In genomic region chr2:57982248-57982647, GRCm38 (mm10) we compare ENCODE assay signal across 25 mouse cellular contexts. TPM values are rescaled to one million over a fixed set of nuclear protein-coding genes. Genes with fewer than 3 reads are reported as not detected.
DNase-seq lines count a peak whose midpoint lies in the region; ATAC-seq and TF ChIP-seq lines count a peak whose summit lies in the region.
"Had no signal": no experiment of that assay in that cellular context is flagged by ENCODE, and none has a peak within 500 bp of the region (broad histone marks: within the 10 kb centered on the region; RNA-seq: fewer than 3 reads in every experiment).

No protein-coding gene starts in this region.

- H3K9me3 ChIP-seq in CH12.LX (replicated peaks; ENCODE audit: low read length) = no peaks in the 10 kb centered on the region
- H3K9me3 ChIP-seq in stomach, postnatal 0 days (ENCODE audit: control insufficient read depth, low read length) = no peaks in the 10 kb centered on the region
- no peaks in the 10 kb centered on the region for H3K9me3 ChIP-seq in lung, postnatal 0 days (ENCODE audit: low read length)
- H3K9me3 ChIP-seq: embryonic facial prominence, embryonic 10.5 days; embryonic facial prominence, embryonic 12.5 days; forebrain, embryonic 13.5 days; forebrain, embryonic 15.5 days had no signal

- no peak for ATAC-seq in stomach, postnatal 0 days (ENCODE audit: low FRiP score, low TSS enrichment)
- no peak for ATAC-seq in lung, postnatal 0 days
- ATAC-seq: CD4-positive, CD25-positive, alpha-beta regulatory T cell, adult 4 months; forebrain, embryonic 13.5 days; forebrain, embryonic 15.5 days; forebrain, postnatal 0 days had no signal

- H3K4me1 ChIP-seq in CH12.LX (ENCODE audit: control insufficient read depth in 1 of 2, insufficient read depth in 2 of 2) = no peaks in the 10 kb centered on the region
- no peaks in the 10 kb centered on the region for H3K4me1 ChIP-seq in stomach, postnatal 0 days (replicated peaks; ENCODE audit: control insufficient read depth, insufficient read depth)
- no peaks in the 10 kb centered on the region for H3K4me1 ChIP-seq in cerebellum, adult 2 months (ENCODE audit: control insufficient read depth, insufficient read depth, low read length)
- H3K4me1 ChIP-seq in lung, postnatal 0 days (ENCODE audit: insufficient read depth, low read depth, low read length) = no peaks in the 10 kb centered on the region
- H3K4me1 ChIP-seq: embryonic facial prominence, embryonic 10.5 days; embryonic facial prominence, embryonic 12.5 days; forebrain, embryonic 13.5 days; forebrain, embryonic 15.5 days had no signal

- no peak overlapping the region for H3K9ac ChIP-seq in CH12.LX (ENCODE audit: insufficient read depth, low read depth)
- H3K9ac ChIP-seq in stomach, postnatal 0 days (ENCODE audit: low read length) = no peak overlapping the region
- H3K9ac ChIP-seq in lung, postnatal 0 days (replicated peaks; ENCODE audit: low read depth) = no peak overlapping the region
- H3K9ac ChIP-seq: embryonic facial prominence, embryonic 12.5 days; forebrain, embryonic 13.5 days; forebrain, embryonic 15.5 days; forebrain, postnatal 0 days had no signal

- dilution Hi-C loops in CH12.LX (cut with MboI; ENCODE audit: extremely low pct_ligation_motif_present, extremely low pct_unique_long_range_greater_than_20kb, low sequenced_read_pairs) = no loop called here

- H3K79me2 ChIP-seq in CH12.LX (replicated peaks; ENCODE audit: control insufficient read depth, extremely low read depth, insufficient read depth, poor library complexity, severe bottlenecking) = no peaks in the 10 kb centered on the region

- TF ChIP-seq EP300 in CH12.LX (IDR thresholded peaks at IDR 0.05; ENCODE audit: low read length) = no peak
- TF ChIP-seq EP300 in stomach, postnatal 0 days (optimal IDR thresholded peaks at IDR 0.05) = no peak
- TF ChIP-seq EP300 in lung, postnatal 0 days (IDR thresholded peaks at IDR 0.05) = no peak

- in situ Hi-C loops in CH12.LX (cut with MboI; ENCODE audit: low pct_ligation_motif_present, low pct_unique_long_range_greater_than_20kb, low sequenced_read_pairs) = no loop called here

- DNase-seq in gastrocnemius, adult 2 months = no peak
- no peak for DNase-seq in gastrocnemius, adult 8-10 months (ENCODE audit: low spot score in 2 of 2)
- DNase-seq in left cerebral cortex, adult 2 months (ENCODE audit: extremely low spot score in 1 of 2, low spot score in 2 of 2) = no peak
- no peak for DNase-seq in left cerebral cortex, adult 9 months (ENCODE audit: low spot score in 2 of 2)
- DNase-seq in CH12.LX (ENCODE audit: extremely low read depth) = peak; percentile 6
- DNase-seq in stomach, postnatal 0 days (ENCODE audit: low spot score) = no peak
- DNase-seq in cerebellum, adult 2 months = no peak
- DNase-seq in lung, postnatal 0 days (ENCODE audit: low spot score) = no peak
- DNase-seq: adrenal gland, adult 2 months; adrenal gland, postnatal 10 days; adrenal gland, postnatal 25 days; B cell, adult 2 months; cerebellum, adult 11 months; cerebellum, adult 18-20 months; cerebellum, adult 9-10 months; cerebellum, postnatal 10 days; cerebellum, postnatal 25 days; forebrain, postnatal 0 days had no signal

- H3K4me2 ChIP-seq in CH12.LX (ENCODE audit: insufficient read depth, low read depth, poor library complexity, severe bottlenecking) = no peak overlapping the region
- no peak overlapping the region for H3K4me2 ChIP-seq in stomach, postnatal 0 days (replicated peaks; ENCODE audit: low read depth)
- no peak overlapping the region for H3K4me2 ChIP-seq in lung, postnatal 0 days (replicated peaks; ENCODE audit: low read depth, low read length)
- H3K4me2 ChIP-seq: embryonic facial prominence, embryonic 12.5 days; forebrain, embryonic 13.5 days; forebrain, embryonic 15.5 days had no signal

- peak; percentile 36 for TF ChIP-seq RAD21 in CH12.LX (IDR thresholded peaks at IDR 0.05; ENCODE audit: low read depth, low read length)

- no peak overlapping the region for H3K27ac ChIP-seq in gastrocnemius, adult 2 months
- no peak overlapping the region for H3K27ac ChIP-seq in left cerebral cortex, adult 2 months
- H3K27ac ChIP-seq in CH12.LX (ENCODE audit: insufficient read depth, low read depth) = no peak overlapping the region
- H3K27ac ChIP-seq in stomach, postnatal 0 days (replicated peaks) = no peak overlapping the region
- H3K27ac ChIP-seq in cerebellum, adult 2 months (ENCODE audit: insufficient read depth, low read length) = no peak overlapping the region
- H3K27ac ChIP-seq in lung, postnatal 0 days (ENCODE audit: low read length) = no peak overlapping the region
- H3K27ac ChIP-seq: embryonic facial prominence, embryonic 10.5 days; embryonic facial prominence, embryonic 12.5 days; forebrain, embryonic 13.5 days; forebrain, embryonic 15.5 days had no signal

- intact Hi-C loops in gastrocnemius, adult 2 months (cut with DNase I) = no loop called here
- intact Hi-C loops in left cerebral cortex, adult 2 months (cut with DNase I) = loop anchor here (5.0 kb wide), 1 partner anchor 50 kb away; no protein-coding TSS in a partner anchor

- no peaks in the 10 kb centered on the region for H3K27me3 ChIP-seq in CH12.LX (replicated peaks)
- no peaks in the 10 kb centered on the region for H3K27me3 ChIP-seq in stomach, postnatal 0 days (ENCODE audit: control insufficient read depth, insufficient read depth, low read length)
- no peaks in the 10 kb centered on the region for H3K27me3 ChIP-seq in cerebellum, adult 2 months (ENCODE audit: control insufficient read depth, insufficient read depth, low read length)
- H3K27me3 ChIP-seq in lung, postnatal 0 days (replicated peaks; ENCODE audit: insufficient read depth, low read length) = no peaks in the 10 kb centered on the region
- H3K27me3 ChIP-seq: embryonic facial prominence, embryonic 12.5 days; forebrain, embryonic 13.5 days; forebrain, embryonic 15.5 days had no signal

- no peaks in the 10 kb centered on the region for H3K36me3 ChIP-seq in CH12.LX (replicated peaks in 1 of 2; ENCODE audit: control insufficient read depth in 1 of 2, insufficient read depth in 1 of 2, low read length in 1 of 2)
- H3K36me3 ChIP-seq in stomach, postnatal 0 days (ENCODE audit: control insufficient read depth, insufficient read depth, low read length) = no peaks in the 10 kb centered on the region
- no peaks in the 10 kb centered on the region for H3K36me3 ChIP-seq in lung, postnatal 0 days (ENCODE audit: insufficient read depth, low read length)
- H3K36me3 ChIP-seq: embryonic facial prominence, embryonic 10.5 days; embryonic facial prominence, embryonic 12.5 days; forebrain, embryonic 15.5 days had no signal

- H3K4me3 ChIP-seq in gastrocnemius, adult 2 months = no peak overlapping the region
- H3K4me3 ChIP-seq in left cerebral cortex, adult 2 months = no peak overlapping the region
- no peak overlapping the region for H3K4me3 ChIP-seq in CH12.LX (replicated peaks in 1 of 3; ENCODE audit: low read depth in 2 of 3, low read length in 2 of 3, poor library complexity in 1 of 3)
- H3K4me3 ChIP-seq in stomach, postnatal 0 days (ENCODE audit: low read depth, low read length) = no peak overlapping the region
- no peak overlapping the region for H3K4me3 ChIP-seq in cerebellum, adult 2 months (replicated peaks; ENCODE audit: insufficient read depth, low read depth, low read length)
- no peak overlapping the region for H3K4me3 ChIP-seq in lung, postnatal 0 days (ENCODE audit: low read depth, low read length)
- H3K4me3 ChIP-seq: embryonic facial prominence, embryonic 10.5 days; embryonic facial prominence, embryonic 12.5 days; forebrain, embryonic 13.5 days; forebrain, embryonic 15.5 days had no signal

- TF ChIP-seq CTCF in gastrocnemius, adult 2 months (IDR thresholded peaks at IDR 0.05) = 0 out of 2 replicates have a peak, but pooled peaks have one; percentile 16
- peak; percentile 35 for TF ChIP-seq CTCF in left cerebral cortex, adult 2 months (IDR thresholded peaks at IDR 0.05)
- TF ChIP-seq CTCF in CH12.LX (conservative IDR thresholded peaks at IDR 0.05 in 1 of 2, IDR thresholded peaks at IDR 0.05 in 1 of 2; ENCODE audit: low read depth in 2 of 2, low read length in 2 of 2) = peak; percentile 12 to 59; a peak in 2 of 4 replicates
- TF ChIP-seq CTCF in stomach, postnatal 0 days (IDR thresholded peaks at IDR 0.05; ENCODE audit: low read depth) = peak; percentile 27; the same call in 1 of the 2 replicates
- TF ChIP-seq CTCF in cerebellum, adult 2 months (IDR thresholded peaks at IDR 0.05; ENCODE audit: borderline replicate concordance, insufficient read depth, low read depth, low read length) = no peak
- no peak for TF ChIP-seq CTCF in lung, postnatal 0 days (IDR thresholded peaks at IDR 0.05)

- no peak for TF ChIP-seq POLR2A in CH12.LX (IDR thresholded peaks at IDR 0.05; ENCODE audit: low read depth, low read length)
- no peak for TF ChIP-seq POLR2A in cerebellum, adult 2 months (IDR thresholded peaks at IDR 0.05; ENCODE audit: borderline replicate concordance, insufficient read depth, low read length)

TF ChIP-seq in CH12.LX, 34 proteins besides CTCF, POLR2A, EP300 and RAD21:
- TF ChIP-seq MYC (IDR thresholded peaks at IDR 0.05; ENCODE audit: low read depth, low read length) (no peak), CHD1 (IDR thresholded peaks at IDR 0.05; ENCODE audit: low read depth, low read length) (no peak)

RNA-seq across cellular contexts. Expression of gene Galnt5, which starts 15.4 kb away (rescaled TPM):
- total RNA-seq in gastrocnemius, adult 2 months (2021) = 1 to 10 TPM in 1 of 2 experiments, under 1 TPM in 1; 0.38 to 2.0 TPM
- total RNA-seq in gastrocnemius, adult 8-10 months (2022) = 1 to 10 TPM; 1.1 to 1.5 (median 1.2) TPM
- not detected for total RNA-seq in left cerebral cortex, adult 2 months (2021)
- 0.04 TPM in 1 of 2 replicates, not detected in the other for total RNA-seq in CH12.LX (2012; rRNA removed)
- not detected in 2 replicates for total RNA-seq in CH12.LX (2014; rRNA removed)
- polyA plus RNA-seq in CH12.LX (2012; ENCODE audit: insufficient read length, low read depth) = not detected in 2 replicates
- polyA plus RNA-seq in stomach, postnatal 0 days (2015; fragmentation: Nextera tagmentation; extraction: Ambion mirVana) = 2.1 and 2.5 TPM in 2 replicates
- not detected in 2 replicates for polyA plus RNA-seq in cerebellum, adult 2 months (2012; rRNA removed)
- polyA plus RNA-seq in lung, postnatal 0 days (2015; fragmentation: Nextera tagmentation; extraction: Ambion mirVana) = 0.33 and 0.68 TPM in 2 replicates
- total RNA-seq: adrenal gland, adult 2 months; adrenal gland, postnatal 25 days; ES-E14; MEL had no signal
- polyA plus RNA-seq: adrenal gland, adult 2 months; CD4-positive, CD25-positive, alpha-beta regulatory T cell, adult 4 months; forebrain, embryonic 13.5 days; forebrain, embryonic 15.5 days had no signal

Comparison
In these comparisons a context has a peak if more than half of its experiments do, and no peak if none do; other contexts are left out.
1. CTCF ChIP-seq: peak in gastrocnemius, adult 2 months (single experiment), left cerebral cortex, adult 2 months (single experiment), CH12.LX (2 of 2) and stomach, postnatal 0 days (single experiment); none in cerebellum, adult 2 months (single experiment) and lung, postnatal 0 days (single experiment).